7 mouse cellular contexts compared by ENCODE assay signal in genomic region chr19:60790551-60791161, GRCm38 (mm10). TPM values are rescaled to one million over a fixed set of nuclear protein-coding genes. Genes with fewer than 3 reads are reported as not detected.
A peak's percentile ranks its signal among the peaks of the same experiment; 100 is the strongest.
DNase-seq lines count a peak whose midpoint lies in the region; ATAC-seq and TF ChIP-seq lines count a peak whose summit lies in the region.

Eif3a (minus strand) TSS chr19:60790658.

- H3K27ac ChIP-seq in intestine, postnatal 0 days (ENCODE audit: low read depth, low read length): peak within 1 kb of the TSS; percentile 98
- peak within 1 kb of the TSS; percentile 94 for H3K27ac ChIP-seq in midbrain, embryonic 12.5 days (replicated peaks)
- H3K27ac ChIP-seq in small intestine, adult 2 months (ENCODE audit: insufficient read depth, low read depth, low read length): peak within 1 kb of the TSS; percentile 98

- WGBS in intestine, postnatal 0 days: under 1% methylated on average over 57 of the region's 57 CpGs
- under 1% methylated on average over 57 of the region's 57 CpGs for WGBS in midbrain, embryonic 12.5 days
- under 1% methylated on average over 57 of the region's 57 CpGs for WGBS in small intestine, adult 2 months

- TF ChIP-seq CTCF in intestine, postnatal 0 days (IDR thresholded peaks at IDR 0.05; ENCODE audit: low read depth): peak; percentile 24; the same call in 1 of the 2 replicates
- no peak for TF ChIP-seq CTCF in small intestine, adult 2 months (IDR thresholded peaks at IDR 0.05; ENCODE audit: extremely low read depth, insufficient read length, insufficient replicate concordance, low read depth, low read length)

- H3K9me3 ChIP-seq in intestine, postnatal 0 days (ENCODE audit: control insufficient read depth): no peaks in the 10 kb centered on the region
- no peaks in the 10 kb centered on the region for H3K9me3 ChIP-seq in midbrain, embryonic 12.5 days

- H3K9ac ChIP-seq in intestine, postnatal 0 days (ENCODE audit: low read depth, low read length): peak within 1 kb of the TSS; percentile 99
- H3K9ac ChIP-seq in midbrain, embryonic 12.5 days (replicated peaks): peak within 1 kb of the TSS; percentile 99

- H3K36me3 ChIP-seq in intestine, postnatal 0 days (ENCODE audit: control insufficient read depth, insufficient read depth): no peaks in the 10 kb centered on the region
- H3K36me3 ChIP-seq in midbrain, embryonic 12.5 days: no peaks in the 10 kb centered on the region
- no peaks in the 10 kb centered on the region for H3K36me3 ChIP-seq in small intestine, adult 2 months (ENCODE audit: control insufficient read depth, insufficient read depth, low read length)

- no peaks in the 10 kb centered on the region for H3K27me3 ChIP-seq in intestine, postnatal 0 days (replicated peaks; ENCODE audit: control insufficient read depth, insufficient read depth, low read length)
- no peaks in the 10 kb centered on the region for H3K27me3 ChIP-seq in midbrain, embryonic 12.5 days
- no peaks in the 10 kb centered on the region for H3K27me3 ChIP-seq in small intestine, adult 2 months (ENCODE audit: control insufficient read depth, insufficient read depth, low read length)

- peak within 1 kb of the TSS; percentile 71 for H3K4me2 ChIP-seq in intestine, postnatal 0 days (replicated peaks; ENCODE audit: low read depth)
- peak within 1 kb of the TSS; percentile 62 for H3K4me2 ChIP-seq in midbrain, embryonic 12.5 days (replicated peaks)

- peak; percentile 96 for ATAC-seq in intestine, postnatal 0 days
- peak; percentile 96 for ATAC-seq in midbrain, embryonic 12.5 days (ENCODE audit: low FRiP score, low read depth)

- intact Hi-C loops in left cerebral cortex, postnatal 4 days (cut with DNase I): no loop called here

- 0 out of 2 replicates have a peak, but pooled peaks cover 3% of the 10 kb centered on the region for H3K4me1 ChIP-seq in intestine, postnatal 0 days (replicated peaks; ENCODE audit: control insufficient read depth, insufficient read depth, low read length)
- H3K4me1 ChIP-seq in midbrain, embryonic 12.5 days: peaks cover 13% of the 10 kb centered on the region
- H3K4me1 ChIP-seq in small intestine, adult 2 months (ENCODE audit: control insufficient read depth, insufficient read depth, insufficient read length, low read length): peaks cover 5% of the 10 kb centered on the region; the same call in 1 of the 2 replicates

- DNase-seq in adrenal gland, adult 8-10 months: peak; percentile 92
- DNase-seq in embryo, embryonic 9.5 days (ENCODE audit: extremely low spot score): peak; percentile 93
- DNase-seq in gonadal fat pad, adult 2 months (ENCODE audit: low read depth): peak; percentile 44
- peak; percentile 97 for DNase-seq in left cerebral cortex, postnatal 4 days

- peak within 1 kb of the TSS; percentile 78 for H3K4me3 ChIP-seq in intestine, postnatal 0 days (ENCODE audit: low read depth, low read length)
- peak within 1 kb of the TSS; percentile 96 for H3K4me3 ChIP-seq in midbrain, embryonic 12.5 days
- peak within 1 kb of the TSS; percentile 83 for H3K4me3 ChIP-seq in small intestine, adult 2 months (ENCODE audit: low read depth, low read length)

- peak; percentile 99 for TF ChIP-seq POLR2A in small intestine, adult 2 months (IDR thresholded peaks at IDR 0.05; ENCODE audit: low read depth, low read length)

RNA-seq across cellular contexts. Expression of gene Eif3a, which starts in this region (rescaled TPM):
- total RNA-seq in adrenal gland, adult 8-10 months (2022): 100 to 1,000 TPM; 131 to 179 (median 152) TPM
- polyA plus RNA-seq in gonadal fat pad, adult 2 months (2012; rRNA removed): 34.3 and 48.9 TPM in 2 replicates
- polyA plus RNA-seq in intestine, postnatal 0 days (2015; fragmentation: Nextera tagmentation; extraction: Ambion mirVana): 57.2 and 64.2 TPM in 2 replicates
- total RNA-seq in left cerebral cortex, postnatal 4 days (2021): 100 to 1,000 TPM; 142 to 157 TPM
- polyA plus RNA-seq in midbrain, embryonic 12.5 days (2016; fragmentation: Nextera tagmentation; extraction: Ambion mirVana): 124 and 134 TPM in 2 replicates
- polyA plus RNA-seq in small intestine, adult 2 months (2012; rRNA removed): 4.4 and 8.5 TPM in 2 replicates

Comparison
In these comparisons a context has a peak if more than half of its experiments do, and no peak if none do; other contexts are left out.
1. Peak in every context shown above with its lines: DNase-seq, ATAC-seq, H3K4me3 ChIP-seq and H3K27ac ChIP-seq.
2. DNase-seq: peak in every context shown above with its lines; median percentile 97 in left cerebral cortex, postnatal 4 days; 93 in embryo, embryonic 9.5 days; 92 in adrenal gland, adult 8-10 months; 44 in gonadal fat pad, adult 2 months.